Mouse (Mus musculus): ENCODE results near the gene Pim1.

GRCm38 (mm10) chr17:29502669-29503665 is 12.4 kb downstream of the Pim1 start:
- TF ChIP-seq POLR2A (IDR thresholded peaks at IDR 0.05; ENCODE audit: borderline replicate concordance, extremely low read depth, low read depth, low read length) (no peak), CTCF (IDR thresholded peaks at IDR 0.05; ENCODE audit: insufficient read depth, low read length) (no peak)

Data from lung, adult 2 months (tissue).